Mouse (Mus musculus): ENCODE data around the gene Meioc. TPM values are rescaled to one million over a fixed set of nuclear protein-coding genes. Genes with fewer than 3 reads are reported as not detected.
A peak's percentile ranks its signal among the peaks of the same experiment; 100 is the strongest.
"Not testable (repeated sequence)": the region's sequence is repeated elsewhere in the genome, so short reads cannot be mapped to it uniquely, and the experiment has no call there.

The Meioc gene
- polyA plus RNA-seq, 1 experiment, result 38.8 TPM

DNA sequence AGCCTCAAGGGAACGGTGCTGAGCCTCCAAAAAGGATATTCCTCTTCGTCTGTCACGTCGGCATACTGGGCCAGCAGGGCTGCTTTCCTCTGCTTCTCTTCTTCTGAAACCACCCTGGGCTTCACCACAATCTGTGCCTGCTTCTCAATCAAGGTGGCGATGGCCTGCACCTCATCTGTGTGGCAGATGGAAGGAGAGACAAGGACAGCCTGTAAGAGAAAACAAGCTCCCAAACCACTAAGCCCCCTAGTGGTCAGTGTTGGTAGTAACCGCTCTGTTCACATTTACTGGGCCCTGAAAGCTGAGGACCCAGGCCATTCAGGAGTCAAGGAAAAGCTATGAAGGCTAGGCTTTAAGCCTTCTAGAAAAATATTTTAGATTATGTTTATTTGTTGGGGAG, 26.6 kb downstream of the Meioc start:
- Histone ChIP-seq H3K36me3 (ENCODE audit: control insufficient read depth, insufficient read depth, low read length) (no peaks in the 10 kb centered on the region), H3K27me3 (ENCODE audit: control insufficient read depth, insufficient read depth, low read length) (no peaks in the 10 kb centered on the region), H3K27ac (ENCODE audit: control insufficient read depth, insufficient read depth, low read depth, low read length) (no peak overlapping the region), H3K4me1 (ENCODE audit: control insufficient read depth, insufficient read depth, low read length) (no peaks in the 10 kb centered on the region), H3K4me3 (ENCODE audit: control insufficient read depth, low read depth, low read length) (no peak overlapping the region)
- TF ChIP-seq POLR2A (IDR thresholded peaks at IDR 0.05; ENCODE audit: control insufficient read depth, low read depth, low read length), result no peak
- peak; percentile 61; the same call in 1 of the 2 replicates for TF ChIP-seq CTCF (IDR thresholded peaks at IDR 0.05; ENCODE audit: control insufficient read depth, insufficient read depth, insufficient replicate concordance, low read depth, low read length)

DNA sequence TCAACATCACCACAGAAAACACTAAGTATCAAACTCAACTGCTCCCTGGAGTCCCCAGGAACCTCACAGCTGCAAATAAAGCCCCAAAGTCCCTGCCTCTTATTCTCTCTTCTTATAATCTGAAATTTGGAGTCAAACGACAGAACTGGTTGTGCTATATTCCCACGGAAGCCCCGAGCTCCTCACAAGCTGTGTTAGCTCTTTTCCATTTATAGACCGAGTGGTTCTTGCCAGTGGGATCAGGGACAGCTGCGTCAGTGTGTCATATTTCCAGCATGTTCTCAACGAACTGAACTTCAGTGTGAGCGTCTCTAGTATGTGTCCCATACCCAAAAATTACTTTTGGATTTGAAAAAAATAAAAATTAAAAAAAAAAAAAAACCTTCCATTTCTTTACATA, 31.8 kb downstream of the Meioc start:
- no peak for TF ChIP-seq CTCF (IDR thresholded peaks at IDR 0.05; ENCODE audit: control insufficient read depth, insufficient read depth, insufficient replicate concordance, low read depth, low read length)
- no peak for TF ChIP-seq POLR2A (IDR thresholded peaks at IDR 0.05; ENCODE audit: control insufficient read depth, low read depth, low read length)
- Histone ChIP-seq H3K4me3 (ENCODE audit: control insufficient read depth, low read depth, low read length) (no peak overlapping the region), H3K27ac (ENCODE audit: control insufficient read depth, insufficient read depth, low read depth, low read length) (no peak overlapping the region), H3K27me3 (ENCODE audit: control insufficient read depth, insufficient read depth, low read length) (no peaks in the 10 kb centered on the region), H3K36me3 (ENCODE audit: control insufficient read depth, insufficient read depth, low read length) (no peaks in the 10 kb centered on the region), H3K4me1 (ENCODE audit: control insufficient read depth, insufficient read depth, low read length) (peaks cover 12% of the 10 kb centered on the region)

DNA sequence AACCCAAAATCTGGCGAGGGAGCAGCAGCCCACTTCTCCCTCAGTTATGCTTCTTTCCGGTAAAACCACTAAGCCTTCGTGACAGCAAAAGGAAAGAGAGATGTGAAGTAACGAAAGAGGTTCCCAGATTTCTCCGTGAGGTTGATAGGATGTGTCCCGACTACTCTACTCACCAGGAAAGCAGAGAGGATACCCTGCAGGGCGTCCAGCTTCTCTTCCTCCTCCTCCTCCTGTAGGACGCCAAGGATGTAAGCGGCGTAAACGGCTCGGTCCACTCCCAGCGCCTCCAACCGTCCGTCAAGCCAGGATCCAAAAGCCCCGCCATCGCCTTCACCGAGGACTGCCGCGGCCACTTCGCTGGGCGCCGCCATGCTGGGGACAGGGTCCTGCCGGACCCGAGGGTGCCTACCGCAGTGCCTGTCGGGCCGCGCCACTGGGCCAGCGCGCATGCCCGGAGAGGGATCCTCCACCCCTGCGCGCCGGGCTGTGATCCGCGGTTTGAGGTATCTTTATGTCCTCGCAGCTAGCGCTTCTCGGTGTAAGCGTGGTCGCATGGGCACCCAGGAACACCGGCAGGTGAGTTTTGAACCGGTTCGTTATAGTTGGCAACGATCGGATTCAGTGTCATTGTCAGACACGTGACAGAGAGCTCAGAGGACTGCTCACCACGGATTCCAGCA, 34.0 kb downstream of the Meioc start, which contains the start of gene Ccdc43:
Gene Ccdc43, minus strand, starts transcription at position 445 of the 680 bp plus-strand sequence.
- H3K4me3 ChIP-seq (ENCODE audit: control insufficient read depth, low read depth, low read length), result peak within 1 kb of the TSS; percentile 91
- H3K27ac ChIP-seq (ENCODE audit: control insufficient read depth, insufficient read depth, low read depth, low read length), result peak within 1 kb of the TSS; percentile 61
- H3K36me3 ChIP-seq (ENCODE audit: control insufficient read depth, insufficient read depth, low read length), result no peaks in the 10 kb centered on the region
- H3K27me3 ChIP-seq (ENCODE audit: control insufficient read depth, insufficient read depth, low read length), result no peaks in the 10 kb centered on the region
- H3K4me1 ChIP-seq (ENCODE audit: control insufficient read depth, insufficient read depth, low read length), result peaks cover 12% of the 10 kb centered on the region
- TF ChIP-seq POLR2A (IDR thresholded peaks at IDR 0.05; ENCODE audit: control insufficient read depth, low read depth, low read length), result peak; percentile 91
- no peak for TF ChIP-seq CTCF (IDR thresholded peaks at IDR 0.05; ENCODE audit: control insufficient read depth, insufficient read depth, insufficient replicate concordance, low read depth, low read length)

DNA sequence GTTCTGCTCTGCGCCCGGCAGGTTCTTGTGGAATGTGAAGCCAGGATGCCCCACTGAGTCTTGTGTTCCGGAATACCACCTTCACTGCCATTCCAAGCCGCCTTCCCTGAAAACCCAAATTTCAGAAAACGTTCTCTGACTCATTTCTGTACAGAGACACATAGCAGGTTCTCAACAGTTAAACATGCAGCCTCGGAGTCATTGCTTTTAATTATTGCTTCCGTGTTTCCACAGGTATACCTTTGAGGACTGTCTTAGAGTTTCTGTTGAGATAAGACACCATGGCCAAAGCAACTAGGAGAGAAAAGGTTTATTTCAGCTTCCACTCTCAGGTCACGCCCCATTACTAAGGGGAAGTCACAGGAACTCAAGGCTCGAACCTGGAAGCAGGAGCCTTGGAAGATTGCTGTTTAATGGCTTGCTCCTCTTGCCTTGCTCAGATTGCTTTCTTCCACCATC, 34.5 kb downstream of the Meioc start:
- no peaks in the 10 kb centered on the region for H3K36me3 ChIP-seq (ENCODE audit: control insufficient read depth, insufficient read depth, low read length)
- H3K4me1 ChIP-seq (ENCODE audit: control insufficient read depth, insufficient read depth, low read length), result peaks cover 12% of the 10 kb centered on the region
- H3K4me3 ChIP-seq (ENCODE audit: control insufficient read depth, low read depth, low read length), result peak overlapping the region; percentile 91
- TF ChIP-seq CTCF (IDR thresholded peaks at IDR 0.05; ENCODE audit: control insufficient read depth, insufficient read depth, insufficient replicate concordance, low read depth, low read length) (no peak), POLR2A (IDR thresholded peaks at IDR 0.05; ENCODE audit: control insufficient read depth, low read depth, low read length) (no peak)
- no peaks in the 10 kb centered on the region for H3K27me3 ChIP-seq (ENCODE audit: control insufficient read depth, insufficient read depth, low read length)
- H3K27ac ChIP-seq (ENCODE audit: control insufficient read depth, insufficient read depth, low read depth, low read length), result peak overlapping the region; percentile 52; the same call in 1 of the 2 replicates

DNA sequence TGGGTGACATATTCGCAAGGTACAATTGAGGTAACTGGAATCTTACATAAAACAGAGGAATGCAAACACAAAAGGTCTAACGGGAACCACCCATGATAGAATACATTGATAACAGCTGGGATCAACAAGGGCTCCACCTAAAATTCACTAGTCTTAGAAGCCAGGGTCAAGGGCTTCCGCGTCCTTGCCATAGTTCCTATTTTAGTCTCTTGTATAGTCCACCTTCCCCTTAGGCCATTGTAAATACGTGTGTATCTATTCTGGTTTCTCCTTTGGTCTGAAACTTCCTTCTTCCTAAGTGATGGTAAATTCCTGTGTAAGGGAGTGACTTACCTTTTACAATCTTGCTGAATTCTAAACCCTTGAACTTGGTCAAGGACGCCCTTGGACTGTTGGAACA, 38.7 kb downstream of the Meioc start:
- H3K27ac ChIP-seq (ENCODE audit: control insufficient read depth, insufficient read depth, low read depth, low read length); H3K27me3 ChIP-seq (ENCODE audit: control insufficient read depth, insufficient read depth, low read length); H3K4me3 ChIP-seq (ENCODE audit: control insufficient read depth, low read depth, low read length); H3K4me1 ChIP-seq (ENCODE audit: control insufficient read depth, insufficient read depth, low read length); H3K36me3 ChIP-seq (ENCODE audit: control insufficient read depth, insufficient read depth, low read length): not testable (repeated sequence)

DNA sequence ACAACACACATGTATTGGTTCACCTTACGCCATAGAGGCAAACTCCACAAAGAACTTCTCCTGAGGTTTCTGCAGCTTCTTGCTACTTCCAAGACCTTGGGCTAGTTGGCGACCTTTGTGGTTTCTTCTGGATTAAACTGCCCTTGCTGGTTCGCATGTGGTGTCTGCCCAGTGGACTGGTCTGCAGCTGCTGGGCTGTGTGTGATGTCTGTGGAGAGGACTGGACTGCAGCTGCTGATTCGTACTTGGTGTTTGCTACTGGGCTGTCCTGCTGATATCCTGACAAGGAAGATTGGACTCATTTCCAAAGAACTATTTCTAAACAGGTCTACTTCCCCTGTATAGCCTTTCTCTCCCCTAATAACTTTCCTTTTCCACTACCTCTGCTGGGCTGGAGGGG, 48.9 kb downstream of the Meioc start:
- Histone ChIP-seq H3K27me3 (ENCODE audit: control insufficient read depth, insufficient read depth, low read length) (no peaks in the 10 kb centered on the region), H3K4me3 (ENCODE audit: control insufficient read depth, low read depth, low read length) (no peak overlapping the region), H3K36me3 (ENCODE audit: control insufficient read depth, insufficient read depth, low read length) (no peaks in the 10 kb centered on the region), H3K27ac (ENCODE audit: control insufficient read depth, insufficient read depth, low read depth, low read length) (no peak overlapping the region), H3K4me1 (ENCODE audit: control insufficient read depth, insufficient read depth, low read length) (peaks cover 4% of the 10 kb centered on the region; the same call in 1 of the 2 replicates)
- no peak for TF ChIP-seq POLR2A (IDR thresholded peaks at IDR 0.05; ENCODE audit: control insufficient read depth, low read depth, low read length)
- TF ChIP-seq CTCF (IDR thresholded peaks at IDR 0.05; ENCODE audit: control insufficient read depth, insufficient read depth, insufficient replicate concordance, low read depth, low read length), result no peak

DNA sequence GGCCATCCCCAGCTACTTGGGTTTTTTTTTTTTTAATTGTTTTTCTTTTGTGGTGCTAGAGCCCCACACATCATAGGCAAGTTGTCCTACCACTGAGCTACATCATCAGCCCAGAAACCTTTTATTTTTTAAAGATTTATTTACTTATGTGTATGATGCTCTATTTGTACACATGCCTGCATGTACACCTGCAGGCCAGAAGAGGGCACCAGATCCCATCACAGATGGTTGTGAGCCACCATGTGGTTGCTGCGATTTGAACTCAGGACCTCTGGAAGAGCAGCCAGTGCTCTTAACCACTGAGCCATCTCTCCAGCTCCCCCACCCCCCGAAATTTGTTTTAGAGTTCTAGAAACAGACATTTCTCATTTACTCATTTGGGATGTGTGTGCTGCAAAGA, 51.1 kb downstream of the Meioc start:
- H3K4me1 ChIP-seq (ENCODE audit: control insufficient read depth, insufficient read depth, low read length); H3K27ac ChIP-seq (ENCODE audit: control insufficient read depth, insufficient read depth, low read depth, low read length); H3K27me3 ChIP-seq (ENCODE audit: control insufficient read depth, insufficient read depth, low read length); H3K36me3 ChIP-seq (ENCODE audit: control insufficient read depth, insufficient read depth, low read length); H3K4me3 ChIP-seq (ENCODE audit: control insufficient read depth, low read depth, low read length): not testable (repeated sequence)

DNA sequence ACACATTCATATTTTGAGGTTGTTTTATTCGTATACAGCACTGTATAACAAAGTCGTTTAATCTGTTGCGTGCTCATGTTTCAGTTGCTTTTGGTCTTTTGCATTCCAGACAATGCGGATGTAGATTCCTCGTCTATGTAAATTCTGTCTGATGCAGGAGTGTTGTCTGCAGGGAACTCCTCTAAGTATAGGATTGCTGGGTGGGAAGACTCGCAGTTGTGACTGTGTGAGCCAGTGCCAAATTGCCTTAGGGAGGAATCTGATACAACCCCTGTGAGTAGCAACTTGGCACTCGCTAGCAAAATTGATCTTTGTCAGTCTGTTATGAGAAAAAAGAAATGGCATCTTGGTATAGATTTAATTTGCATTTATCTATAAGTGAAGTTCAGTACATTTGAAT, 52.6 kb downstream of the Meioc start:
- TF ChIP-seq POLR2A (IDR thresholded peaks at IDR 0.05; ENCODE audit: control insufficient read depth, low read depth, low read length) (no peak), CTCF (IDR thresholded peaks at IDR 0.05; ENCODE audit: control insufficient read depth, insufficient read depth, insufficient replicate concordance, low read depth, low read length) (no peak)
- Histone ChIP-seq H3K27ac (ENCODE audit: control insufficient read depth, insufficient read depth, low read depth, low read length) (no peak overlapping the region), H3K4me1 (ENCODE audit: control insufficient read depth, insufficient read depth, low read length) (peaks cover 4% of the 10 kb centered on the region; the same call in 1 of the 2 replicates), H3K4me3 (ENCODE audit: control insufficient read depth, low read depth, low read length) (no peak overlapping the region), H3K27me3 (ENCODE audit: control insufficient read depth, insufficient read depth, low read length) (no peaks in the 10 kb centered on the region), H3K36me3 (ENCODE audit: control insufficient read depth, insufficient read depth, low read length) (no peaks in the 10 kb centered on the region)
